Mouse (Mus musculus) hindbrain, embryonic 16.5 days (tissue): ENCODE results near the gene Ptpn13. TPM values are rescaled to one million over a fixed set of nuclear protein-coding genes. Genes with fewer than 3 reads are reported as not detected.

Experiments
- ATAC-seq: fragments of 200-750 bp; cut with Nextera tagmentation; 2 replicates; pipeline ENCODE4 v1.8.0; 2017; ENCODE audit warnings: moderate TSS enrichment, moderate library complexity
- H3K27ac ChIP-seq: fragments of 300-500 bp; sonication (generic); 2 replicates; pipeline ENCODE4 v1.5.1; 2014; ENCODE audit warnings: low read depth, mild to moderate bottlenecking, control low read depth, low read length, moderate library complexity
- H3K27me3 ChIP-seq: fragments of 300-500 bp; sonication (generic); replicated peaks from 2 replicates; pipeline ENCODE4 v1.6.1; 2014; ENCODE audit warnings: low read length; ENCODE audit not compliant: control insufficient read depth, insufficient read depth
- H3K36me3 ChIP-seq: fragments of 300-500 bp; sonication (generic); 2 replicates; pipeline ENCODE4 v1.6.1; 2014; ENCODE audit warnings: mild to moderate bottlenecking, low read length, moderate library complexity, mixed read lengths; ENCODE audit not compliant: control insufficient read depth, insufficient read depth
- H3K4me1 ChIP-seq: fragments of 300-500 bp; sonication (generic); 2 replicates; pipeline ENCODE4 v1.6.1; 2014; ENCODE audit warnings: low read depth, low read length; ENCODE audit not compliant: control insufficient read depth, insufficient read depth
- H3K4me2 ChIP-seq: fragments of 300-500 bp; sonication (generic); 2 replicates; pipeline ENCODE4 v1.6.1; 2014; ENCODE audit warnings: mild to moderate bottlenecking, low read length, control low read depth, moderate library complexity
- H3K4me3 ChIP-seq: fragments of 300-500 bp; sonication (generic); 2 replicates; pipeline ENCODE4 v1.5.1; 2014; ENCODE audit warnings: mild to moderate bottlenecking, low read length, control low read depth, moderate library complexity
- H3K9ac ChIP-seq: fragments of 300-500 bp; sonication (generic); 2 replicates; pipeline ENCODE4 v1.6.1; 2014; ENCODE audit warnings: low read depth, mild to moderate bottlenecking, control low read depth, low read length, moderate library complexity
- H3K9me3 ChIP-seq: fragments of 300-500 bp; sonication (generic); 2 replicates; pipeline ENCODE4 v1.6.1; 2014; ENCODE audit warnings: mild to moderate bottlenecking, low read length, moderate library complexity; ENCODE audit not compliant: control insufficient read depth
- WGBS: fragments of 180-500 bp; shearing (Covaris S2); extraction: QIAGEN DNeasy Blood & Tissue Kit; methylation state at CpG from one replicate; pipeline ENCODE4 v1.1.7; 2014; 5-methylcytosine and 5-hydroxymethylcytosine counted together
- polyA plus RNA-seq: library from polyadenylated mRNA; unstranded; fragments of >200 nt; fragmentation: Nextera tagmentation; extraction: Ambion mirVana; gene quantifications from 2 replicates; pipeline ENCODE4 v1.2.1, GENCODE M21; 2015

The Ptpn13 gene
- polyA plus RNA-seq, 1 experiment from 2014 or later = 3.3 TPM

- Histone ChIP-seq H3K4me2 (no peak overlapping the region), H3K4me1 (no peaks in the 10 kb centered on the region), H3K36me3 (no peaks in the 10 kb centered on the region), H3K27me3 (no peaks in the 10 kb centered on the region), H3K9me3 (no peaks in the 10 kb centered on the region), H3K9ac (no peak overlapping the region), H3K4me3 (no peak overlapping the region), H3K27ac (no peak overlapping the region)
- 84% methylated on average over 3 of the region's 3 CpGs for WGBS
- no peak for ATAC-seq
Observed at GRCm38 (mm10) chr5:103534454-103534853, 109.5 kb downstream of the Ptpn13 start.

- no peaks in the 10 kb centered on the region for H3K27me3 ChIP-seq
- no peak overlapping the region for H3K9ac ChIP-seq
- H3K4me3 ChIP-seq = no peak overlapping the region
- no peak overlapping the region for H3K27ac ChIP-seq
- peaks cover 4% of the 10 kb centered on the region; the same call in 1 of the 2 replicates for H3K4me1 ChIP-seq
- H3K36me3 ChIP-seq = no peaks in the 10 kb centered on the region
- ATAC-seq = no peak
- WGBS = 53% methylated on average over 4 of the region's 4 CpGs
- no peak overlapping the region for H3K4me2 ChIP-seq
- no peaks in the 10 kb centered on the region for H3K9me3 ChIP-seq
Observed at GRCm38 (mm10) chr5:103537429-103537828, 112.4 kb downstream of the Ptpn13 start.

GRCm38 (mm10) chr5:103540612-103541011 is 115.6 kb downstream of the Ptpn13 start:
- peaks cover 4% of the 10 kb centered on the region; the same call in 1 of the 2 replicates for H3K4me1 ChIP-seq
- no peak overlapping the region; the same call in 1 of the 2 replicates for H3K27ac ChIP-seq
- no peak overlapping the region for H3K4me3 ChIP-seq
- no peak for ATAC-seq
- 0 out of 2 replicates have a peak overlapping the region, but pooled peaks have one; percentile 10 for H3K4me2 ChIP-seq
- H3K27me3 ChIP-seq = no peaks in the 10 kb centered on the region
- 83% methylated on average over 6 of the region's 6 CpGs for WGBS
- no peak overlapping the region for H3K9ac ChIP-seq
- no peaks in the 10 kb centered on the region for H3K9me3 ChIP-seq
- H3K36me3 ChIP-seq = no peaks in the 10 kb centered on the region

DNA sequence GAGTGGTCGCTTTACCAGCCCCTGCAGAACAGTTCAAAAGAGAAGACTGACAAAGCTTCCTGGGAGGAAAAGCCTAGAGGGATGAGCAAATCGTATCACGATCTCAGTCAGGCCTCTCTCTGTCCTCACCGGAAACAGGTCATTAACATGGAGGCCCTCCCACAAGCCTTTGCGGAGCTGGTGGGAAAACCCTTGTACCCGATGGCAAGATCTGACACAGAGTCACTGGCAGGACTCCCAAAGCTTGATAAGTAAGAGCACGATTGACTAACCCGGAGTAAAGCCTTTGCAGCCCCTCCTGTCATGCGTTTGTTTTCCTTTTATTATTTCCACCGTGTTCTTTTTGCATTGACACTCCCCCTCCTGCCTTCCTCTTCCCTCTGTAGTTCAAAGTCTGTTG is 116.1 kb downstream of the Ptpn13 start:
- Histone ChIP-seq H3K27me3 (no peaks in the 10 kb centered on the region), H3K4me1 (peaks cover 4% of the 10 kb centered on the region; the same call in 1 of the 2 replicates), H3K36me3 (no peaks in the 10 kb centered on the region), H3K27ac (no peak overlapping the region; the same call in 1 of the 2 replicates), H3K9ac (no peak overlapping the region), H3K4me3 (no peak overlapping the region), H3K9me3 (no peaks in the 10 kb centered on the region), H3K4me2 (peak overlapping the region; percentile 10; the same call in 1 of the 2 replicates)
- 68% methylated on average over 10 of the region's 10 CpGs for WGBS
- ATAC-seq = peak; percentile 32; the same call in 1 of the 2 replicates

- Histone ChIP-seq H3K27me3 (no peaks in the 10 kb centered on the region), H3K27ac (no peak overlapping the region)
Observed at GRCm38 (mm10) chr5:103541542-103541941, 116.5 kb downstream of the Ptpn13 start.

DNA sequence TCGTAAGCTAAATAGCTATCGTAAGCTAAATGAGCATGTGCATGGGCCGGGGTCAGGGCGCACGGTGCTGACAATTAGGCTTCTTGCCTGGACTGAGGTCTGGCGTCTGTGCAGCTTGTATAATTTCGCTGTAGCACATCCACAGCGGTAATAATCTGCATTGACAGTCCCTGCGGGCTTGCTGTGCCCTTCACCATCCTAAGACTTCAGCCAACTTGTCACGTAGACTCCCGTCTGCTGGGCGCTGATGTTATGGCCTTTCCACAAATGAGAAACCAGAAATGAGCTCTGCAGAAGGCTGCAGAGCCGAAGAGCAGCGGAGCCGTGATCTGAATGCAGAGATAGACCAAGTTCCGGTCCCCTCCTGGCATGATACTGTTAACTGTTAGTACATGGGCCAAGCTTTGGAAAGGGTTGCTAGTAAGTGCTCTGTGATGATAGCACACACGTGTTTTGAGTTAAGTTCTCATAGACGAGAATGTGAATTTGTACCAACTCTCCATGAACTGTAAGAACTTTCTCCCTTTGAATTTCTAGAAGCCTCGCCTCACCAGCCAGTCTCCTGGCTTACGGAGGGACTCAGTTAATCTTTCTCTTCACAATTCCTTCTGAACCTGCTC is 120.5 kb downstream of the Ptpn13 start:
- ATAC-seq = peak; percentile 45; the same call in 1 of the 2 replicates
- no peak overlapping the region for H3K9ac ChIP-seq
- H3K4me2 ChIP-seq = no peak overlapping the region

More at GRCm38 (mm10) chr5:103541542-103541941, 116.5 kb downstream of the Ptpn13 start:
- H3K4me2 ChIP-seq = no peak overlapping the region
- H3K36me3 ChIP-seq = no peaks in the 10 kb centered on the region
- peaks cover 4% of the 10 kb centered on the region; the same call in 1 of the 2 replicates for H3K4me1 ChIP-seq
- no peak overlapping the region for H3K9ac ChIP-seq
- 71% methylated on average over 11 of the region's 11 CpGs for WGBS
- no peak overlapping the region for H3K4me3 ChIP-seq
- H3K9me3 ChIP-seq = no peaks in the 10 kb centered on the region
- peak; percentile 84 for ATAC-seq

DNA sequence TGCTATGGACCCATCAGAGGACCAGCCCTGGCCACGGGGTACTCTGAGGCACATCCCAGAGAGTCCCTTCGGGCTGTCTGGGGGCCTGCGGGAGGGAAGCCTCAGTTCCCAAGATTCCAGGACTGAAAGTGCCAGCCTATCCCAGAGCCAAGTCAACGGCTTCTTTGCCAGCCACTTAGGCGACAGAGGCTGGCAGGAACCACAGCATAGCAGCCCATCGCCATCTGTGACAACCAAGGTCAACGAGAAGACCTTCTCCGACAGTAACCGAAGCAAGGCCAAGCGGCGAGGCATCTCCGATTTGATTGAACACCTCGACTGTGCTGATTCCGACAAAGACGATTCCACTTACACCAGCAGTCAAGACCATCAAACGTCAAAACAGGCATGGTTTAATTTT is 129.8 kb downstream of the Ptpn13 start:
- Histone ChIP-seq H3K27me3 (no peaks in the 10 kb centered on the region), H3K4me3 (no peak overlapping the region), H3K9me3 (no peaks in the 10 kb centered on the region), H3K9ac (no peak overlapping the region), H3K4me2 (no peak overlapping the region), H3K4me1 (no peaks in the 10 kb centered on the region), H3K27ac (no peak overlapping the region), H3K36me3 (no peaks in the 10 kb centered on the region)
- ATAC-seq = no peak
- 83% methylated on average over 16 of the region's 16 CpGs for WGBS

More for the DNA sequence above, 120.5 kb downstream of the Ptpn13 start:
- 71% methylated on average over 20 of the region's 20 CpGs for WGBS
- Histone ChIP-seq H3K27me3 (no peaks in the 10 kb centered on the region), H3K4me3 (no peak overlapping the region), H3K4me1 (peaks cover 4% of the 10 kb centered on the region; the same call in 1 of the 2 replicates), H3K27ac (no peak overlapping the region), H3K36me3 (no peaks in the 10 kb centered on the region), H3K9me3 (no peaks in the 10 kb centered on the region)

GRCm38 (mm10) chr5:103560546-103560945 is 135.6 kb downstream of the Ptpn13 start:
- Histone ChIP-seq H3K4me1 (no peaks in the 10 kb centered on the region), H3K9ac (no peak overlapping the region), H3K4me2 (no peak overlapping the region), H3K27ac (no peak overlapping the region), H3K36me3 (no peaks in the 10 kb centered on the region), H3K4me3 (no peak overlapping the region), H3K27me3 (no peaks in the 10 kb centered on the region), H3K9me3 (no peaks in the 10 kb centered on the region)
- 96% methylated on average over 9 of the region's 9 CpGs for WGBS
- ATAC-seq = no peak

- Histone ChIP-seq H3K27ac (no peak overlapping the region), H3K4me1 (no peaks in the 10 kb centered on the region), H3K36me3 (no peaks in the 10 kb centered on the region), H3K9me3 (no peaks in the 10 kb centered on the region), H3K4me3 (no peak overlapping the region), H3K27me3 (no peaks in the 10 kb centered on the region), H3K9ac (no peak overlapping the region), H3K4me2 (no peak overlapping the region)
- 89% methylated on average over 4 of the region's 4 CpGs for WGBS
- ATAC-seq = no peak
Observed at GRCm38 (mm10) chr5:103568034-103568433, 143.0 kb downstream of the Ptpn13 start.
